Mouse (Mus musculus) lung, embryonic 15.5 days (tissue): ENCODE measurements around the gene Zkscan1. TPM values are rescaled to one million over a fixed set of nuclear protein-coding genes. Genes with fewer than 3 reads are reported as not detected.
"Not testable (repeated sequence)": the region's sequence is repeated elsewhere in the genome, so short reads cannot be mapped to it uniquely, and the experiment has no call there.

Source experiments
- ATAC-seq: fragments of 200-750 bp; cut with Nextera tagmentation; 2 replicates; pipeline ENCODE4 v1.8.0; 2017; ENCODE audit warnings: moderate number of reproducible peaks, borderline replicate concordance; ENCODE audit not compliant: low FRiP score, low TSS enrichment; ENCODE audit errors: extremely low read depth
- H3K27ac ChIP-seq: fragments of 300-500 bp; sonication (generic); 2 replicates; pipeline ENCODE4 v1.5.1; 2015; ENCODE audit warnings: moderate library complexity, mild to moderate bottlenecking, inconsistent platforms
- H3K27me3 ChIP-seq: fragments of 300-500 bp; sonication (generic); 2 replicates; pipeline ENCODE4 v1.6.1; 2015; ENCODE audit warnings: inconsistent platforms
- H3K36me3 ChIP-seq: fragments of 300-500 bp; sonication (generic); 2 replicates; pipeline ENCODE4 v1.6.1; 2015; ENCODE audit warnings: inconsistent platforms
- H3K4me1 ChIP-seq: fragments of 300-500 bp; sonication (generic); 2 replicates; pipeline ENCODE4 v1.6.1; 2015; ENCODE audit warnings: inconsistent platforms
- H3K4me2 ChIP-seq: fragments of 300-500 bp; sonication (generic); 2 replicates; pipeline ENCODE4 v1.6.1; 2015; ENCODE audit warnings: inconsistent platforms, mild to moderate bottlenecking, moderate library complexity
- H3K4me3 ChIP-seq: fragments of 300-500 bp; sonication (generic); 2 replicates; pipeline ENCODE4 v1.5.1; 2015; ENCODE audit warnings: mild to moderate bottlenecking, inconsistent platforms
- H3K9ac ChIP-seq: fragments of 300-500 bp; sonication (generic); 2 replicates; pipeline ENCODE4 v1.6.1; 2015; ENCODE audit warnings: inconsistent platforms
- H3K9me3 ChIP-seq: fragments of 300-500 bp; sonication (generic); 2 replicates; pipeline ENCODE4 v1.6.1; 2016; ENCODE audit warnings: inconsistent platforms
- WGBS: fragments of 180-500 bp; shearing (Covaris S2); methylation state at CpG from one replicate; pipeline ENCODE4 v1.1.7; 2015; 5-methylcytosine and 5-hydroxymethylcytosine counted together
- polyA plus RNA-seq: library from polyadenylated mRNA; unstranded; fragments of >200 nt; fragmentation: Nextera tagmentation; extraction: Ambion mirVana; gene quantifications from 2 replicates; pipeline ENCODE4 v1.2.1, GENCODE M21; 2015

Zkscan1 gene
- 15.8 and 16.6 TPM in 2 replicates for polyA plus RNA-seq

DNA sequence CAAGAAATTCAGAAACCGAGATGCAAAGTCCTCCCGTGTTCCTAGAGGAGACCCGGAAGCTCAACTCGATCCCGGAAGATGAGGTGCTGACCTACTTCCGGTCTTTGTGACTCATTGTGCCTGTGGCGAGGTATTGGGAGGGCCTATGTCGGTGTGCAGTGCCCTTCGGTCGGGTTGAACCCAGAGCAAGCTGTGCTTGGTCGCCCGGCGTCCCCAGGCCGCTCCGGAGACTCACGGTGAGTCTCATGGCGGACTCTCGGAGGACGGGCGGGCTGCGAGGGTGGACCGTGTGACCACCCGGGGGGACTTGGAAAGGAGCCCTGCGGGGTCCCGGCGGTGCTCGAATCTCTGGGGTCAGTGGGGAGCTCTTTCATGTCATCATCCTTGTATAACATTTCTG lies at the start of gene Zkscan1:
TSS of gene Zkscan1 (plus strand) at position 89 of the 400 bp plus-strand sequence.
- H3K4me2 ChIP-seq: peak within 1 kb of the TSS; percentile 65
- no peaks in the 10 kb centered on the region for H3K9me3 ChIP-seq
- under 1% methylated on average over 27 of the region's 27 CpGs for WGBS
- H3K4me3 ChIP-seq: peak within 1 kb of the TSS; percentile 99
- H3K27ac ChIP-seq: peak within 1 kb of the TSS; percentile 82
- peak within 1 kb of the TSS; percentile 100 for H3K9ac ChIP-seq
- no peaks in the 10 kb centered on the region for H3K27me3 ChIP-seq
- H3K36me3 ChIP-seq: 0 out of 2 replicates have a peak, but pooled peaks cover 6% of the 10 kb centered on the region
- ATAC-seq: peak; percentile 93
- H3K4me1 ChIP-seq: peaks cover 15% of the 10 kb centered on the region

DNA sequence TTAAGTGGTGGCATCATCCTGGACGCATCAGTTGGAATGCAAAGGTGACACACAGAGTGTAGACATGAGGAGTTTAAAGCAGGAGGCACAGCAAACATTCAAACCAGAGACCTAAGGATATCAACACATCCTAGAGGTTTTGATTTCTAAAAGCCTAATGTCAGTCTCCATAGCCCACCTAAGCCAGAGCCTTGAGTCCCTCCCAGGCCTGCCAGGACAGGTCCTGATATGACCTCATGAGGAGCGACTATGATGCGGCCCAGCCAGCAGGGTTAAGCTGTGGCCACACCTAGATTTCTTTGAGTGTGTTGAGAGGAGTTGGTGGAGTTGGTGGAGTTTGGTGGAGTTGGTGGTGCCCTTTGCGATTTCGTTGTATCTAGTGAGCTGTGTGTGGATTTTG lies 32.0 kb upstream of the Zkscan1 start, which contains the start of gene Smok3c:
TSS of gene Smok3c (plus strand) at position 301 of the 400 bp plus-strand sequence.
- not testable (repeated sequence) for H3K36me3 ChIP-seq, H3K27me3 ChIP-seq, ATAC-seq, H3K4me3 ChIP-seq, H3K9me3 ChIP-seq, H3K4me2 ChIP-seq, H3K4me1 ChIP-seq, H3K9ac ChIP-seq, H3K27ac ChIP-seq
- WGBS: no CpG with 5 or more reads among the region's 5 CpGs

DNA sequence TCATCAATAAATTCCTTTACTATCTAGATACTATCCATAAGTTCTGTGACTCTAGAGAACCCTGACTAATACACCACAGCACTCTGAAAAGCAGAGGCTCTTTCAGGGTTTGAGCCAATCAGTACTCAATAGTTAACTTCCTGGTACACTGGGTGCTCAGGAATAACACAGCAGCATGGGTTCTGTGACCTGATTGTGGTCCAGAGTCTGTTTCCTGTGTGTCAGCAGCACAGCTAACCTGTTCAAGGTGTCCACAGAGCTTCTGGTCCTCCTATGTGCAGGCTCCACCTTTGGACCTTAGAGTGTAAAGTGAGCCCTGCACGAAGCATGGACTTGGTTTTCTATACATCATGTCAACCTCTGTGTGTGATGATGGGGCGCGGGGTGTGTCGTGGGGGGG lies 11.1 kb upstream of the Zkscan1 start:
- H3K4me2 ChIP-seq: no peak overlapping the region
- no peak overlapping the region for H3K9ac ChIP-seq
- no peak overlapping the region for H3K27ac ChIP-seq
- no peaks in the 10 kb centered on the region for H3K4me1 ChIP-seq
- H3K27me3 ChIP-seq: no peaks in the 10 kb centered on the region
- H3K36me3 ChIP-seq: no peaks in the 10 kb centered on the region
- no peak overlapping the region for H3K4me3 ChIP-seq
- no peak for ATAC-seq
- 75% methylated on average over 4 of the region's 4 CpGs for WGBS
- H3K9me3 ChIP-seq: no peaks in the 10 kb centered on the region

DNA sequence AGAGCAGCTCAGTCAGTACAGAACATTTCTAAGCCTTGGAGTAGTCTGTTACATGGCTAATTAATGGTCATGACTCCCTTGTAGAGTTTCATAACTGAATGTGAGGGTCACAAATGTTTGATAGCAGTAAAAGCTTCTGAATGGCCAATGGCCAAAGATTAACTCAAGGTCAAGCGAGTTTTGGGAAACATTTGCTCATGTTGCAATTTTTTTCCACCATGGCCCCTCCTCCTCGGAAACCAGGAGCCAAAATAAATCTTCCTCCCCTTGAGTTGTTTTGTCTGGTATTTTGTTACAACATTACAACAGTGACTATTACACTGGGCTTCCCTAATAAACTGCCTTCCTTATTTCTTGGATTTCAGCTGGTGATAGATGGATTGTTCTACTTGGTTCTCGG lies 9.2 kb upstream of the Zkscan1 start:
- H3K4me1 ChIP-seq: no peaks in the 10 kb centered on the region
- no peak overlapping the region for H3K9ac ChIP-seq
- H3K4me2 ChIP-seq: no peak overlapping the region
- no peaks in the 10 kb centered on the region for H3K9me3 ChIP-seq
- no peak for ATAC-seq
- H3K27me3 ChIP-seq: no peaks in the 10 kb centered on the region
- no peaks in the 10 kb centered on the region for H3K36me3 ChIP-seq
- H3K27ac ChIP-seq: no peak overlapping the region
- H3K4me3 ChIP-seq: no peak overlapping the region
- WGBS: 60% methylated on average over 3 of the region's 3 CpGs

DNA sequence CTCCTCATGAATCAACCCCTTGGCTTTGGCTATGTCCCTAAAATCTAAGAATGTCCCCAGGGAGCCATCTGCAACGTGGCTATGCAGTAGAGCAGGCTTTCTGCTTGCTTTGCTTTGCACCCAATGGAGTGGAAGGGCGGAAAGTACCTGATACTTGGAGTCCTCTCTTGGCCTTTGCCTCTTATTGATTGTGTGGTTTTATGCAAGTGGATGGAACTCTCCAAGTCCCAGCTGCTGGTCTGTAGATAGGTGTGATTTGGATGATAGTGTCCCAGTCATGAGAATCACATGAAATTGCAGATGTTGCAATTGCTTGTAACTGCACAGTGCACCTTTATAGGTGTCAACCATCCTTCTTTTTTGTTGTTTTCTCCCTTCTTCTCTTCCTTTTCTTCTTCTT lies 8.7 kb upstream of the Zkscan1 start:
- H3K4me3 ChIP-seq: no peak overlapping the region
- no peak overlapping the region for H3K27ac ChIP-seq
- no peaks in the 10 kb centered on the region for H3K9me3 ChIP-seq
- H3K27me3 ChIP-seq: no peaks in the 10 kb centered on the region
- 56% methylated on average over 2 of the region's 2 CpGs for WGBS
- H3K9ac ChIP-seq: no peak overlapping the region
- no peaks in the 10 kb centered on the region for H3K36me3 ChIP-seq
- H3K4me2 ChIP-seq: no peak overlapping the region
- no peaks in the 10 kb centered on the region for H3K4me1 ChIP-seq
- ATAC-seq: no peak

DNA sequence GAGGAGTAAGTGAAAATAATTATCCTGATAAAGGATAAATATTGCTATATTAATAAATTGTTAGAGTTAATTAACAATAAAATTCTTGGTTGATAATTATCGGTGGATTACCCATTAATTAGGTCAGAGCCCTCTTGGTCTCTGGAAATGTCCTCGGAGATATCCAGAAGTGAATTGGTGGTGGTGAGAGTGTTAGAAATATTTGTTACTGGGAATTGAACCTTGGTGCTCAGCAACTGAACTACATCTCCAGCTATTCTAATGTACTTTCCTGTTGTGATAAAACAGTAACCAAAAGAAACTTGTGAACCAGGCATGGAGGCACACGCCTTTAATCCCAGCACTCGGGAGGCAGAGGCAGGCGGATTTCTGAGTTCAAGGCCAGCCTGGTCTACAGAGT lies 4.4 kb upstream of the Zkscan1 start:
- no peak for ATAC-seq
- no peak overlapping the region for H3K9ac ChIP-seq
- no peaks in the 10 kb centered on the region for H3K36me3 ChIP-seq
- WGBS: 84% methylated on average over 5 of the region's 5 CpGs
- no peaks in the 10 kb centered on the region for H3K4me1 ChIP-seq
- H3K9me3 ChIP-seq: no peaks in the 10 kb centered on the region
- H3K27ac ChIP-seq: no peak overlapping the region
- H3K4me2 ChIP-seq: no peak overlapping the region
- H3K27me3 ChIP-seq: no peaks in the 10 kb centered on the region
- H3K4me3 ChIP-seq: no peak overlapping the region

DNA sequence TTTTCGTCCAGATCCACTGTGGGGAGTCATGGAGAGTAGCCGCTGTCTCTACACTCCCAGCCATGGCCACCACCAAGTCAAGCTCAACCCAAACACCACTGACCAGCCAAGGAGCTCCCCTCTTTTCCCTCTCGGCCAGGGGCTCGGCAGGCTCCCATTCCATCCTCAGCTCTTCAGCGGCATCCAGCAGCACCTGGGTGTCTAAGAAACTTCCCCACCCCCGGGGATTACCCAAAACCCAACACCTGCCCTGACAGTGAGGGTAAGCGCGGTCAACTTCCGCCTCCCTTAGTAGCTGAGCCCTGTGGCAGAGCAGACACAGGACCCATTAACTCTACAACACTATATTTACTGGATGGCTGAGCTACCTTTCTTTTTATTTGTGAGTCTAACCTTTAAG lies 3.4 kb upstream of the Zkscan1 start:
- WGBS: 72% methylated on average over 9 of the region's 9 CpGs

DNA sequence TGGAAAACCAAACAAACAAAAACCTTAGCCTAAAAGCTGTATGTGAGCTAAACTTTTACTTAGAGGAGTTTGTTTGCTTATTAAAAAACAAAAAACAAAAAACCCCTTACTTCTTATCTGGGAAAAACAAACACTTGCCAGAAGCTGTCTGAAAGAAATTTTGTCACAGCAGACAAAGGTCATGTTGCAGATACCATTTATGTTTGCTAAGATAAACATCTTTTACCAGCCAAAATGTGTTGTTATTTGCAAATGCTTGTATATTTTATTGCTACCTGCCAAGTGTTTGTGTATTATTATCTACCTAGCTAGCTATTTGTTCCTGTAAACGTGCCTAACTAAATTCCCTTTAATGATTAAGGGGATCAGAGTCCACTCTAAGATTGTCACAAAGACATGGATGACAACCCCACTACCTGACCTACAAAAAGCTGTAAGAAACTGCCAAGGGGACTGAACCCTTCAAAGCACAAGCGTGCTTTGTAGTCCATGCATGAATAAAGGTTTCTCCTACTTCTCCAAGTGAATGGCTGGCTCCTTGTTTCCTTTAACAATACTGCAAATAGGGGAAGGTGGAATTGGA lies 1.5 kb upstream of the Zkscan1 start:
- Histone ChIP-seq H3K27me3 (no peaks in the 10 kb centered on the region), H3K4me2 (no peak overlapping the region), H3K9ac (no peak overlapping the region), H3K27ac (no peak overlapping the region), H3K36me3 (0 out of 2 replicates have a peak, but pooled peaks cover 5% of the 10 kb centered on the region), H3K4me1 (peaks cover 9% of the 10 kb centered on the region), H3K4me3 (no peak overlapping the region), H3K9me3 (no peaks in the 10 kb centered on the region)
- ATAC-seq: no peak
- 53% methylated on average over 2 of the region's 2 CpGs for WGBS

More for the DNA sequence above, 3.4 kb upstream of the Zkscan1 start:
- ATAC-seq: no peak
- H3K4me2 ChIP-seq: no peak overlapping the region
- H3K36me3 ChIP-seq: no peaks in the 10 kb centered on the region
- H3K9me3 ChIP-seq: no peaks in the 10 kb centered on the region
- no peaks in the 10 kb centered on the region for H3K27me3 ChIP-seq
- peaks cover 3% of the 10 kb centered on the region; the same call in 1 of the 2 replicates for H3K4me1 ChIP-seq
- no peak overlapping the region for H3K4me3 ChIP-seq
- no peak overlapping the region for H3K27ac ChIP-seq
- no peak overlapping the region for H3K9ac ChIP-seq

DNA sequence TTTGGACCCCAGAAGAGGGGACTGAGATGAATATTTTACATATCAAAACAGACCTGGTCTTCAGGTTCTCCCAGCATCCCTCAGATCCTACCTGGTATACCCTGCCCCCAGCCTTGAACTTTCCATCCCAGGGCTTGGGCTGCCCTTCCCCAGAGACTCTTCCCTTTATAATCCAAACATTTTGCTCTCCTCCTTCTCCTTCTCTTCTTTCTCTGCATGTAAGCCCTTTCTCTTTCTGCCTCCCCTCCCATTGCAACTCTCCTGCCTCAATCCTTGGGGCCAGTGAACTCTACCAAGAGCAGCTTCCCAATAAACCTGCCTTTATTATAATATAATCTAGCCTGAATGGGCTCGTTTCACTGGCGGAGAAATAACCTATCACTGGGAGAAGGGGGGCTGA lies 948 bp upstream of the Zkscan1 start:
- Histone ChIP-seq H3K4me3 (no peak overlapping the region), H3K27ac (no peak overlapping the region), H3K4me2 (no peak overlapping the region), H3K36me3 (0 out of 2 replicates have a peak, but pooled peaks cover 6% of the 10 kb centered on the region), H3K4me1 (peaks cover 14% of the 10 kb centered on the region), H3K9ac (no peak overlapping the region), H3K9me3 (no peaks in the 10 kb centered on the region), H3K27me3 (no peaks in the 10 kb centered on the region)
- no peak for ATAC-seq
- 91% methylated on average over 2 of the region's 2 CpGs for WGBS

DNA sequence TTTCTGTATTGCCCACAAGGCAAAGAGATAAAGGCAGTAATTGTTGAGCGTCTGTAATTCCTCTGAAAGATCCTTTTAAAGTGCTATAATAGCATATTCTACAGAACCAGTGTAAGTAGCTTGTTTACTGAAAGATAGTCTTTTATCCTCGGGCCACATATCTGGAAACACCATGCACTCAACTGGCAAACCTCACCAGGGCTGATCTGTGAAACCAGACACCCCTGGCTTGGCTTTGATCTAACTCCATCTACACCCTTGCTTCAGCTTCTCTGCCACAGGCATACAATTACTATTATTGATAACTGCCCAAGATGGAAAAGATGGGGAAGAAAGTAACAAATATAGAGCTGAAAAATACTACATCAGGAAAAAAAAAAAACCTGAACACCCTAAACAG lies 377 bp upstream of the Zkscan1 start:
- Histone ChIP-seq H3K4me3 (peak overlapping the region; percentile 99), H3K27ac (no peak overlapping the region), H3K4me2 (peak overlapping the region; percentile 65), H3K9me3 (no peaks in the 10 kb centered on the region), H3K36me3 (0 out of 2 replicates have a peak, but pooled peaks cover 6% of the 10 kb centered on the region), H3K9ac (no peak overlapping the region; the same call in 1 of the 2 replicates), H3K4me1 (peaks cover 15% of the 10 kb centered on the region), H3K27me3 (no peaks in the 10 kb centered on the region)
- ATAC-seq: no peak
- 46% methylated on average over 2 of the region's 2 CpGs for WGBS

DNA sequence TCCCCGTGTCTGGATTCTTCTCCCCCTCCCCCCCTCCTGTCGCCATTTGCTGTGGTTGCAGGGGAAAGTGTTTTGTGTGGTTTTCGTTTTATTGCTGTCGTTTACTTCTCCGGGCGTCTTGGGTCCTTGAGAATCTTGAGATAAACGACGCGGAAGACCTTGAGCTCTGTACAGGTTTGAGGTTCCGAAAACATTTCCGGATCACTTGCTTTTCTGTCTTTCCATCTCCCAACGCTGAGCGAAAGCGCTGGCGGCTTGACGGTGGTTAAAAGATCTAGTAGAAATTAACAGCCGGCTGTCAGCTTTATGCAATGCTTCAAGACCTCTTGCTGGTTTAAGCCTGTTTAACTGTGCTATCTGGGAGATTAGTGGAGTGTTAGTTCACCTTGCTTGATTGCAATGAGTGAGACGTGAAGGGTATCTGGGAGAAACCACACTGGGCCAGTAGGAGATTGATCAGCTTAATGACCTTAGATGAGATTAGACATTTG lies 582 bp downstream of the Zkscan1 start:
- H3K9ac ChIP-seq: peak overlapping the region; percentile 100
- peak overlapping the region; percentile 65 for H3K4me2 ChIP-seq
- no peak for ATAC-seq
- peak overlapping the region; percentile 99 for H3K4me3 ChIP-seq
- H3K27ac ChIP-seq: peak overlapping the region; percentile 82
- H3K36me3 ChIP-seq: 0 out of 2 replicates have a peak, but pooled peaks cover 6% of the 10 kb centered on the region
- H3K9me3 ChIP-seq: no peaks in the 10 kb centered on the region
- peaks cover 15% of the 10 kb centered on the region for H3K4me1 ChIP-seq
- WGBS: under 1% methylated on average over 18 of the region's 18 CpGs
- H3K27me3 ChIP-seq: no peaks in the 10 kb centered on the region

DNA sequence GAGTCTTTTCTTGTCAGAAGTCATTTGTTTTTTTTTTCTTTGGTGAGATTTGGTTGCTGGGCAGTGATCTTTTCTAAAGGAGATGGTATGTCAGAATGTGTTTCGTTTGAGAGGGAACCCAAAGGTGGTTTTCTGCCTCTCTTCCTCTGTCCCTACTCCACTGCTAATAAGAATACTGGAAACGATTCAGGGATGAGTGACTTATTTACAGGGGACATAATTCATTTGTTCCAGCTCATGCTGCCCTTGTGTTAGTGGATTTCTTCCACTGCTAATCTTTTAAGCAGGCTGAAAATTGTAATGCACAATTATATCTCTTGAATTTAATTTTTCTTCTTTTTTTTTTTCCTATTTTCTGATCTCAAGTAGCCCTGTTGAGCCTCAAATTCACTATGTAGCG lies 2.0 kb downstream of the Zkscan1 start:
- H3K9ac ChIP-seq: no peak overlapping the region
- H3K36me3 ChIP-seq: 0 out of 2 replicates have a peak, but pooled peaks cover 6% of the 10 kb centered on the region
- H3K27ac ChIP-seq: no peak overlapping the region
- peaks cover 15% of the 10 kb centered on the region for H3K4me1 ChIP-seq
- no peak for ATAC-seq
- H3K27me3 ChIP-seq: no peaks in the 10 kb centered on the region
- H3K4me2 ChIP-seq: no peak overlapping the region
- no peaks in the 10 kb centered on the region for H3K9me3 ChIP-seq
- H3K4me3 ChIP-seq: no peak overlapping the region
- WGBS: 78% methylated on average over 3 of the region's 3 CpGs
